In the genomic region with DNA sequence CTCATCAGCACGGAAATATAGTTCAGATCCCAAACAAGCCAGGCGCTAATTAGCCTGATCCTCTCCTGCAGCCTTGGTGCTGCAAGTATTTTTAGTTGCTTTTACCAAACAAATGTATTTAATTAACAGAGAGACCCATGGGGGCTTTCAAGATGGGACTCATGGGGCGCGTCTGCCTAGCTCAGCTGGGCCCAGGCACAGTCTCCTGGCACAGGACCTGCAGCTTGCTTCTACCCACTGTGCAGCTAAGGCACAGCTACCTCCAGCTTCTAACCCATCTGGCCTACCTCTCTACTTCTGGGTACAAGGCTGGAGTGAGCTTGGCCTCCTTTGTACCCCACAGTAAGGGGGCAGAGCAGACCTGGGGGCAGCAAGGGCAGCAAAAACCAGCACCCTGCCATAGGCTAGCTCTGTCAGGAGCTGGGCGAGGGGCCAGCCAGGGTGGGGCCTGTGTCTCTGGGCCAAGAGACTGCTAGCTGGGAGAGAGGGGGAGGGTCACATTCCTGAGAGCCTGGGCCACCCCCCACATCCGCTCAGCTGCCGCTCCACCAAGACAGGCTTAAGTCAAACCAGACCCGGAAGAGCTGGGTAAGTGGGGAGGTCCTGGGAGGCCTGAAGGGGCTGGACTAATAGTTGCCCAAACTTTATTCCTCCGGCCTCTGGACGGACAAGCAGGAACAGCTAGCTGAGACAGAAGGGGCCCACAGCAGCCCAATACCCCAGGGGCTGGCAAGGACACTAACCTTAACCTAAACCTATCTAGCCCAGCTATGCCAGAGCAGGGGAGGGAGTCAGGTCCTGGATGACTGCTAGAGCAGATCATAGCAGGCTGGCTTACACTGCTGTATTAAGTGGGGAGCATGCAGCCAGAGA, we compare ENCODE assay signal across 8 mouse cellular contexts. TPM values are rescaled to one million over a fixed set of nuclear protein-coding genes. Genes with fewer than 3 reads are reported as not detected.
DNase-seq lines count a peak whose midpoint lies in the region; ATAC-seq and TF ChIP-seq lines count a peak whose summit lies in the region.

No protein-coding gene starts in this region.

- 46% methylated on average over 10 of the region's 10 CpGs for WGBS in liver, embryonic 14.5 days (ENCODE audit: insufficient replicate concordance)
- WGBS in neural tube, embryonic 13.5 days: 41% methylated on average over 10 of the region's 10 CpGs

- no peak overlapping the region for H3K27ac ChIP-seq in liver, embryonic 14.5 days
- peak overlapping the region; percentile 68 for H3K27ac ChIP-seq in neural tube, embryonic 13.5 days (replicated peaks)

- no peak for TF ChIP-seq EP300 in liver, embryonic 14.5 days (IDR thresholded peaks at IDR 0.05; ENCODE audit: low read depth)

- H3K9ac ChIP-seq in liver, embryonic 14.5 days (replicated peaks): no peak overlapping the region
- peak overlapping the region; percentile 38; the same call in 1 of the 2 replicates for H3K9ac ChIP-seq in neural tube, embryonic 13.5 days

- no peaks in the 10 kb centered on the region for H3K27me3 ChIP-seq in liver, embryonic 14.5 days (ENCODE audit: control insufficient read depth, insufficient read depth, low read length)
- H3K27me3 ChIP-seq in neural tube, embryonic 13.5 days: no peaks in the 10 kb centered on the region

- H3K4me3 ChIP-seq in liver, embryonic 14.5 days (ENCODE audit: insufficient read depth in 1 of 2, low read depth in 2 of 2, low read length in 2 of 2): no peak overlapping the region
- no peak overlapping the region for H3K4me3 ChIP-seq in neural tube, embryonic 13.5 days

- H3K36me3 ChIP-seq in liver, embryonic 14.5 days (replicated peaks; ENCODE audit: control insufficient read depth, insufficient read depth, low read depth): no peaks in the 10 kb centered on the region
- peaks cover 77% of the 10 kb centered on the region for H3K36me3 ChIP-seq in neural tube, embryonic 13.5 days

- ATAC-seq in frontal cortex, adult (ENCODE audit: low TSS enrichment): peak; percentile 28; the same call in 1 of the 2 replicates
- ATAC-seq in granulocyte monocyte progenitor cell, adult 5-6 weeks (replicated peaks; ENCODE audit: poor library complexity, severe bottlenecking): 0 out of 2 replicates have a peak, but pooled peaks have one; percentile 12
- peak; percentile 88 for ATAC-seq in inflammation-experienced regulatory T-cells, adult 6 months
- ATAC-seq in liver, embryonic 14.5 days (ENCODE audit: insufficient read depth): peak; percentile 58
- peak; percentile 54 for ATAC-seq in neural tube, embryonic 13.5 days (ENCODE audit: low read depth)

- TF ChIP-seq CTCF in liver, embryonic 14.5 days (IDR thresholded peaks at IDR 0.05; ENCODE audit: low read depth): no peak

- no peaks in the 10 kb centered on the region for H3K9me3 ChIP-seq in liver, embryonic 14.5 days (ENCODE audit: control insufficient read depth, low read length)
- H3K9me3 ChIP-seq in neural tube, embryonic 13.5 days: no peaks in the 10 kb centered on the region

- no peak overlapping the region for H3K4me2 ChIP-seq in liver, embryonic 14.5 days (ENCODE audit: low read depth)
- H3K4me2 ChIP-seq in neural tube, embryonic 13.5 days: peak overlapping the region; percentile 16; the same call in 1 of the 2 replicates

- peaks cover 0 to 8% of the 10 kb centered on the region in 2 experiments; a peak in 2 of 4 replicates for H3K4me1 ChIP-seq in liver, embryonic 14.5 days (replicated peaks; ENCODE audit: control insufficient read depth in 2 of 2, insufficient read depth in 2 of 2, low read length in 1 of 2)
- peaks cover 59% of the 10 kb centered on the region for H3K4me1 ChIP-seq in neural tube, embryonic 13.5 days (replicated peaks)

- no peak for DNase-seq in frontal cortex, adult 2 months (ENCODE audit: extremely low spot score in 1 of 2, low spot score in 1 of 2)
- DNase-seq in embryo, embryonic 10 days (ENCODE audit: low spot score): peak; percentile 86
- no peak for DNase-seq in liver, embryonic 14.5 days (ENCODE audit: low read depth in 3 of 3, low spot score in 3 of 3)
- peak; percentile 86 to 88 for DNase-seq in urinary bladder, postnatal 4 days (ENCODE audit: low spot score in 2 of 2)

RNA-seq across cellular contexts. Expression of a gene that starts 17.6 kb away (rescaled TPM):
- 30.0 and 36.6 TPM in 2 replicates for polyA plus RNA-seq in frontal cortex, adult 2 months (2012; rRNA removed)
- 1.2 and 6.9 TPM in 2 replicates for total RNA-seq in granulocyte monocyte progenitor cell, adult 5-6 weeks (2014; fragmentation: Nextera tagmentation)
- 1.0 and 1.3 TPM in 2 replicates for total RNA-seq in granulocyte monocyte progenitor cell, adult 5-6 weeks (2017)
- 1 to 10 TPM in 1 of 3 experiments, under 1 TPM in 2; 0.60 to 2.5 (median 0.86) TPM for polyA plus RNA-seq in inflammation-experienced regulatory T-cells, adult 6 months (2017; shearing (Covaris generic))
- 2.6 TPM in 2 replicates for polyA plus RNA-seq in liver, embryonic 14.5 days (2012; rRNA removed)
- 1.7 TPM in 2 replicates for polyA plus RNA-seq in liver, embryonic 14.5 days (2014; fragmentation: Nextera tagmentation; extraction: Ambion mirVana)
- polyA plus RNA-seq in neural tube, embryonic 13.5 days (2015; fragmentation: Nextera tagmentation; extraction: Ambion mirVana): 41.4 and 41.8 TPM in 2 replicates

Comparison
In these comparisons a context has a peak if more than half of its experiments do, and no peak if none do; other contexts are left out.
1. ATAC-seq: peak in every context shown above with its lines; median percentile 88 in inflammation-experienced regulatory T-cells, adult 6 months; 58 in liver, embryonic 14.5 days; 54 in neural tube, embryonic 13.5 days; 28 in frontal cortex, adult; 12 in granulocyte monocyte progenitor cell, adult 5-6 weeks.
2. DNase-seq: peak in embryo, embryonic 10 days (single experiment) and urinary bladder, postnatal 4 days (2 of 2); none in frontal cortex, adult 2 months (0 of 2) and liver, embryonic 14.5 days (0 of 3).